Mouse (Mus musculus) intestine, embryonic 14.5 days (tissue): ENCODE data around the gene Cma1. TPM values are rescaled to one million over a fixed set of nuclear protein-coding genes. Genes with fewer than 3 reads are reported as not detected.
A peak's percentile ranks its signal among the peaks of the same experiment; 100 is the strongest.

Source experiments
- ATAC-seq: fragments of 200-750 bp; cut with Nextera tagmentation; replicated peaks from 2 replicates; pipeline ENCODE4 v1.8.0; 2017; ENCODE audit warnings: low read depth, moderate number of reproducible peaks, moderate TSS enrichment, moderate library complexity; ENCODE audit not compliant: low FRiP score, low TSS enrichment
- DNase-seq: peaks from one replicate; pipeline ENCODE4 v3.0.0-alpha.2; 2018; ENCODE audit warnings: low spot score
- H3K27ac ChIP-seq: fragments of 300-500 bp; sonication (generic); 2 replicates; pipeline ENCODE4 v1.5.1; 2014; ENCODE audit warnings: low read depth, mild to moderate bottlenecking, control low read depth
- H3K27me3 ChIP-seq: fragments of 300-500 bp; sonication (generic); replicated peaks from 2 replicates; pipeline ENCODE4 v1.6.1; 2014; ENCODE audit warnings: low read length, control low read depth; ENCODE audit not compliant: control insufficient read depth, insufficient read depth
- H3K36me3 ChIP-seq: fragments of 300-500 bp; sonication (generic); 2 replicates; pipeline ENCODE4 v1.6.1; 2014; ENCODE audit warnings: low read length, control low read depth; ENCODE audit not compliant: control insufficient read depth, insufficient read depth
- H3K4me1 ChIP-seq: fragments of 300-500 bp; sonication (generic); replicated peaks from 2 replicates; pipeline ENCODE4 v1.6.1; 2014; ENCODE audit warnings: low read length, control low read depth, mixed read lengths; ENCODE audit not compliant: control insufficient read depth, insufficient read depth
- H3K4me2 ChIP-seq: fragments of 300-500 bp; sonication (generic); 2 replicates; pipeline ENCODE4 v1.6.1; 2014; ENCODE audit warnings: low read length
- H3K4me3 ChIP-seq: fragments of 300-500 bp; sonication (generic); 2 replicates; pipeline ENCODE4 v1.5.1; 2014; ENCODE audit warnings: low read depth, low read length, control low read depth, mixed read lengths
- H3K9ac ChIP-seq: fragments of 300-500 bp; sonication (generic); 2 replicates; pipeline ENCODE4 v1.6.1; 2014; ENCODE audit warnings: mild to moderate bottlenecking, low read length
- H3K9me3 ChIP-seq: fragments of 300-500 bp; sonication (generic); 2 replicates; pipeline ENCODE4 v1.6.1; 2016; ENCODE audit warnings: low read length, control low read depth; ENCODE audit not compliant: control insufficient read depth
- WGBS: fragments of 180-500 bp; shearing (Covaris S2); extraction: QIAGEN DNeasy Blood & Tissue Kit; methylation state at CpG from one replicate; pipeline ENCODE4 v1.1.7; 2014; 5-methylcytosine and 5-hydroxymethylcytosine counted together
- polyA plus RNA-seq: library from polyadenylated mRNA; unstranded; fragments of >200 nt; fragmentation: Nextera tagmentation; extraction: Ambion mirVana; gene quantifications from 2 replicates; pipeline ENCODE4 v1.2.1, GENCODE M21; 2014

The Cma1 gene
- polyA plus RNA-seq, 1 experiment from 2014 or later: 0.95 TPM

DNA sequence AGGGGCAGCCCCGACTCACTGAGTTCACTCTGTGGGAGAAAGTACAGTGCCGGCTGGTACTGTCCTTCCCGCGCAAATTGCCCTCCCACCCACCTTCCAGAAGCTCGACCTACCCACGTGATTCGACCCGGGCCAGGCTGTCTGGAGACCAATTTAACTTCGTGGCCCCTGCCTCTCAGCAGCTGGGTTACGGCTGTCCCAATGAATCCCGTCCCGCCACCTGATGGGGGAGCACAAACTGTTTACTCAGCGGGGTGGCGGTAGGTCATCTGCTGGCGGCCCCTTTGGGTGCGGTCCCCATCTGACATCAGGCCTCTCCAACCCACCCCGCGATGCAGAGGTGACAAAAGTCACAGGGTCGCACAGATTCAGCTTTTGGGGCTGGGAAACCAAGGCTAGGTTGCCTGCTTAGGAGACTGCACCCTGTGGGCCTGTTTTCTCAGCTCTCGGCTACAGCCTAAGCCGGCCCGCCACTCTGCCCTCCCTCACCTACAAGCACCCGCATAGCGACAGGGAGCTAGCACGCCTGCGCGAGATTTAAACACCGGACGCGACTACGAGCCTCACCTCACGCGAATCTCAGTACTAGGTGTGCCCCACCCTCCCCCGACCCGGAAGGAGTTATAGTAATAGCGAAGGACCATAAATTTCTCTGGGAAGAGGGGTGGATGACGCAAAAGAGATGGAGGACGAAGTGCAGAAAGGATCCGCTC is 44.6 kb downstream of the Cma1 start, which contains the start of gene Sdr39u1:
TSS of gene Sdr39u1 (minus strand) at position 593 of the 713 bp plus-strand sequence.
- peak within 1 kb of the TSS; percentile 47 for H3K4me3 ChIP-seq
- H3K27ac ChIP-seq: peak within 1 kb of the TSS; percentile 79
- under 1% methylated on average over 39 of the region's 39 CpGs for WGBS
- peaks cover 9% of the 10 kb centered on the region for H3K4me1 ChIP-seq
- H3K36me3 ChIP-seq: peaks cover 40% of the 10 kb centered on the region
- ATAC-seq (peak; percentile 91), DNase-seq (no peak)
- H3K9ac ChIP-seq: peak within 1 kb of the TSS; percentile 61
- H3K4me2 ChIP-seq: peak within 1 kb of the TSS; percentile 95
- no peaks in the 10 kb centered on the region for H3K9me3 ChIP-seq
- no peaks in the 10 kb centered on the region for H3K27me3 ChIP-seq

DNA sequence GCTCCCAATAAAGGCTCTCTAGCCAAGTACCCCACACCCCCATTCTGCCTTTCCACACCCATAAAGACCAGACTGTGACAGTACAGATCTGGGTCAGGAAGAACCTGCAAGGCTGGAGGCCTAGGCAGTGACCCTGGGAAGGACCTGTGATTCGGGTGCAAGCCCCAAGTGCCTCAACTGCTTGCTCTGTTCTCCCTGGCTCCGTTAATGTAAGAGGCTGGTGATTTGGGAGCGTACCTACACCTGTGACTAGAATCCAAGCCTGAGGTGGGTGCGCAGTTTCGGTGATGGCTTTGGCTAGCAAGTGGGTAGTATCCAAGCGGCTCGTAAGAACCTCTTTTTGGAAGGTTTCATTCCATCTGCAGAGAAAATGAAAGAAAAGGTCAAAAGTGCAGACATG is 45.5 kb downstream of the Cma1 start:
- H3K4me3 ChIP-seq: no peak overlapping the region

DNA sequence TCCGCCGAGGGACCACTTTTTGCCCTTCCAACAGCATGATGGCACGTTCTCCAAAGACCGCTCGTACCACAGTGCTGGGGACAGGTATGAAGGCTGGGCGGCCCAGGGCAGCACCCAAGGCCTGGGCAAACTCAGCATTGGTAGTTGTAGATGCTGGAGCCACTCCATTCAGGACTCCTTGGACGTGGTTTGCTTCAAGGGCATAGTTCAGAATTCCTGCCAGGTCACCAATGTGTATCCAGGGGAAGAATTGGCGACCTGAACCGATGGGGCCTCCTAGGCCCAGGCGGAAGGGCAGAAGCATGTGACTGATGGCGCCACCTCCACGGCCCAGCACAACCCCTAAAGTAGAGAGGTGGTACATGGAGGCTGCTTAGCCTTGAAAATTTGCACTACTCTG is 46.8 kb downstream of the Cma1 start:
- Histone ChIP-seq H3K36me3 (peaks cover 59% of the 10 kb centered on the region), H3K9ac (no peak overlapping the region), H3K9me3 (no peaks in the 10 kb centered on the region), H3K4me3 (no peak overlapping the region), H3K27me3 (no peaks in the 10 kb centered on the region), H3K4me1 (peaks cover 9% of the 10 kb centered on the region), H3K27ac (no peak overlapping the region), H3K4me2 (no peak overlapping the region)
- WGBS: 92% methylated on average over 12 of the region's 12 CpGs
- ATAC-seq (no peak), DNase-seq (no peak)

More for the DNA sequence above, 45.5 kb downstream of the Cma1 start:
- 82% methylated on average over 7 of the region's 7 CpGs for WGBS
- Histone ChIP-seq H3K27ac (no peak overlapping the region), H3K9ac (peak overlapping the region; percentile 61; the same call in 1 of the 2 replicates), H3K27me3 (no peaks in the 10 kb centered on the region), H3K9me3 (no peaks in the 10 kb centered on the region), H3K4me1 (peaks cover 9% of the 10 kb centered on the region), H3K36me3 (peaks cover 49% of the 10 kb centered on the region), H3K4me2 (peak overlapping the region; percentile 95; the same call in 1 of the 2 replicates)
- ATAC-seq (no peak), DNase-seq (no peak)

Other genes starting within 250 kb of the Cma1 start
- 1.3 and 1.6 TPM in 2 replicates for gene Tgm1, start 230.7 kb downstream of the Cma1 start, polyA plus RNA-seq
- gene Rabggta, start 222.4 kb downstream of the Cma1 start, polyA plus RNA-seq: 29.7 and 32.7 TPM in 2 replicates
- gene Dhrs1, start 199.0 kb downstream of the Cma1 start, polyA plus RNA-seq: 81.9 and 84.3 TPM in 2 replicates
- 42.8 and 45.0 TPM in 2 replicates for gene Nop9, start 199.0 kb downstream of the Cma1 start, polyA plus RNA-seq
- gene Cideb, start 186.2 kb downstream of the Cma1 start, polyA plus RNA-seq: 5.4 and 8.1 TPM in 2 replicates
- gene Ltb4r2, start 183.2 kb downstream of the Cma1 start, polyA plus RNA-seq: 0.08 and 0.65 TPM in 2 replicates
- gene Ltb4r1, start 178.7 kb downstream of the Cma1 start, polyA plus RNA-seq: 0.30 and 0.38 TPM in 2 replicates
- gene Adcy4, start 160.6 kb downstream of the Cma1 start, polyA plus RNA-seq: 5.8 and 7.2 TPM in 2 replicates
- gene Ripk3, start 155.8 kb downstream of the Cma1 start, polyA plus RNA-seq: 48.5 and 51.7 TPM in 2 replicates
- gene Nfatc4, start 121.5 kb downstream of the Cma1 start, polyA plus RNA-seq: 34.3 and 37.4 TPM in 2 replicates
- gene Nynrin, start 90.7 kb downstream of the Cma1 start, polyA plus RNA-seq: 15.9 and 18.6 TPM in 2 replicates
- gene Cbln3, start 60.3 kb downstream of the Cma1 start, polyA plus RNA-seq: 0.18 and 0.23 TPM in 2 replicates
- 10.4 and 11.2 TPM in 2 replicates for gene Khnyn, start 59.7 kb downstream of the Cma1 start, polyA plus RNA-seq
- 66.2 and 70.4 TPM in 2 replicates for gene Sdr39u1, start 44.4 kb downstream of the Cma1 start, polyA plus RNA-seq
- not detected in 2 replicates for gene Cma2, start 6.3 kb upstream of the Cma1 start, polyA plus RNA-seq
- 0.24 TPM in 2 replicates for gene Mcpt1, start 73.3 kb upstream of the Cma1 start, polyA plus RNA-seq
- gene Mcpt9, start 85.8 kb upstream of the Cma1 start, polyA plus RNA-seq: not detected in 2 replicates
- gene Mcpt2, start 97.4 kb upstream of the Cma1 start, polyA plus RNA-seq: 0.17 and 0.18 TPM in 2 replicates
- gene Mcpt4, start 117.6 kb upstream of the Cma1 start, polyA plus RNA-seq: 0.22 TPM in 1 of 2 replicates, not detected in the other
- gene Mcpt8, start 140.6 kb upstream of the Cma1 start, polyA plus RNA-seq: 1.5 and 1.8 TPM in 2 replicates
- not detected in 2 replicates for gene Ctsg, start 157.9 kb upstream of the Cma1 start, polyA plus RNA-seq
- not detected in 2 replicates for gene Gzme, start 175.9 kb upstream of the Cma1 start, polyA plus RNA-seq
- not detected in 2 replicates for gene Gzmd, start 187.9 kb upstream of the Cma1 start, polyA plus RNA-seq
- gene Gzmg, start 214.9 kb upstream of the Cma1 start, polyA plus RNA-seq: not detected in 2 replicates
- not detected in 2 replicates for gene Gzmn, start 229.9 kb upstream of the Cma1 start, polyA plus RNA-seq